In the genomic region with DNA sequence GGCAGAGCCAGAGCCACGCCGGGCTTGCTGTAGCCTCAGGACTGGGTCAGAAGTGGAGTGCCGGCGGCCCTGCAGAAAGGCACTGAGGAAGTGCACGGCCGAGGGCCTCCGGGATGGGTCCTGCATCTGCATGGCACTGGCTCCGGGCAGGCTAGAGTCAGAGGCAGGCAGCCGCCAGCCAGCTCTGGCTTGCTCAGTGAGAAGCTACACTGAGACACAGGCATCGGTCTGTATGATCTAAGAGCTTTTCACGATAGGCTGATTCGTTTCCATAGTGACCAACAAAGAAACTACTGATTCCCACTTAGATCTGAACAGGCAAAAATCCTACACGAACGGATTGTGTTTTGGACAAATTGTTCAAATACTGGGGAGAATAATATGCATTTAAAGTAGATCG, we compare ENCODE assay signal across 11 mouse cellular contexts. TPM values are rescaled to one million over a fixed set of nuclear protein-coding genes. Genes with fewer than 3 reads are reported as not detected.
DNase-seq lines count a peak whose midpoint lies in the region; ATAC-seq lines count a peak whose summit lies in the region.
"Had no signal": no experiment of that assay in that cellular context is flagged by ENCODE, and none has a peak within 500 bp of the region (broad histone marks: within the 10 kb centered on the region; RNA-seq: fewer than 3 reads in every experiment).

No protein-coding gene starts in this region.

- H3K36me3 ChIP-seq in forebrain, embryonic 10.5 days (replicated peaks): peaks cover 5% of the 10 kb centered on the region; the same call in 1 of the 2 replicates
- peaks cover 12% of the 10 kb centered on the region for H3K36me3 ChIP-seq in midbrain, embryonic 16.5 days (ENCODE audit: control insufficient read depth, insufficient read depth, low read length)
- H3K36me3 ChIP-seq: liver, embryonic 15.5 days had no signal

- peak; percentile 88 for DNase-seq in brain, adult 2 months (ENCODE audit: low read depth, low spot score)
- peak; percentile 55 for DNase-seq in forebrain, embryonic 10.5 days (ENCODE audit: extremely low spot score, low spot score)
- peak; percentile 82 for DNase-seq in layer of hippocampus, adult 9-11 months
- DNase-seq in heart, postnatal 25 days (ENCODE audit: low spot score): no peak
- no peak for DNase-seq in kidney, postnatal 25 days
- no peak for DNase-seq in c-Kit-positive CD71-positive TER-119-positive erythroid progenitor cells, embryonic 14.5 days (ENCODE audit: low spot score)
- DNase-seq: cerebellum, adult 9-10 months; heart, postnatal 14 days had no signal

- intact Hi-C loops in heart, postnatal 25 days (cut with DNase I): no loop called here

- peak overlapping the region; percentile 26; the same call in 1 of the 2 replicates for H3K4me3 ChIP-seq in forebrain, embryonic 10.5 days
- peak overlapping the region; percentile 27 for H3K4me3 ChIP-seq in midbrain, embryonic 16.5 days (ENCODE audit: low read depth, low read length)
- H3K4me3 ChIP-seq: liver, embryonic 15.5 days had no signal

- ATAC-seq in midbrain, embryonic 16.5 days: peak; percentile 95
- ATAC-seq in cerebellum, adult (ENCODE audit: insufficient number of reproducible peaks, low FRiP score, low TSS enrichment): no peak

- H3K9ac ChIP-seq in midbrain, embryonic 16.5 days (ENCODE audit: low read depth, low read length): peak overlapping the region; percentile 66
- H3K9ac ChIP-seq: liver, embryonic 15.5 days had no signal

- 28% methylated on average over 15 of the region's 15 CpGs for WGBS in forebrain, embryonic 10.5 days
- WGBS in midbrain, embryonic 16.5 days: 12% methylated on average over 15 of the region's 15 CpGs

- H3K9me3 ChIP-seq in forebrain, embryonic 10.5 days: no peaks in the 10 kb centered on the region
- no peaks in the 10 kb centered on the region for H3K9me3 ChIP-seq in midbrain, embryonic 16.5 days (replicated peaks; ENCODE audit: control insufficient read depth, low read length, poor library complexity, severe bottlenecking)
- H3K9me3 ChIP-seq: liver, embryonic 15.5 days had no signal

- H3K27me3 ChIP-seq in forebrain, embryonic 10.5 days (ENCODE audit: poor library complexity, severe bottlenecking): no peaks in the 10 kb centered on the region
- H3K27me3 ChIP-seq in midbrain, embryonic 16.5 days (ENCODE audit: control insufficient read depth, insufficient read depth, low read depth, low read length): no peaks in the 10 kb centered on the region
- H3K27me3 ChIP-seq: liver, embryonic 15.5 days had no signal

- peak overlapping the region; percentile 58 for H3K4me2 ChIP-seq in midbrain, embryonic 16.5 days (ENCODE audit: low read length)
- H3K4me2 ChIP-seq: liver, embryonic 15.5 days had no signal

- H3K4me1 ChIP-seq in forebrain, embryonic 10.5 days: peaks cover 32% of the 10 kb centered on the region
- peaks cover 22% of the 10 kb centered on the region for H3K4me1 ChIP-seq in midbrain, embryonic 16.5 days (ENCODE audit: control insufficient read depth, insufficient read depth, low read length)
- H3K4me1 ChIP-seq: liver, embryonic 15.5 days had no signal

- peak overlapping the region; percentile 82 for H3K27ac ChIP-seq in forebrain, embryonic 10.5 days
- H3K27ac ChIP-seq in midbrain, embryonic 16.5 days (ENCODE audit: low read length): peak overlapping the region; percentile 81
- H3K27ac ChIP-seq: liver, embryonic 15.5 days had no signal

RNA-seq across cellular contexts. Expression of gene Ptpdc1, which starts 32.3 kb away (rescaled TPM):
- polyA plus RNA-seq in forebrain, embryonic 10.5 days (2016; fragmentation: Nextera tagmentation; extraction: Ambion mirVana): 7.1 and 8.2 TPM in 2 replicates
- 18.8 and 20.3 TPM in 2 replicates for polyA plus RNA-seq in midbrain, embryonic 16.5 days (2015; fragmentation: Nextera tagmentation; extraction: Ambion mirVana)
- total RNA-seq in heart, postnatal 25 days (2021): 1 to 10 TPM; 4.6 to 6.0 TPM

Comparison
In these comparisons a context has a peak if more than half of its experiments do, and no peak if none do; other contexts are left out.
1. DNase-seq: peak in brain, adult 2 months (single experiment), forebrain, embryonic 10.5 days (single experiment) and layer of hippocampus, adult 9-11 months (single experiment); none in heart, postnatal 25 days (single experiment), kidney, postnatal 25 days (0 of 2) and c-Kit-positive CD71-positive TER-119-positive erythroid progenitor cells, embryonic 14.5 days (single experiment).